Mouse (Mus musculus): Measurements from ENCODE around the gene Supt6. TPM values are rescaled to one million over a fixed set of nuclear protein-coding genes. Genes with fewer than 3 reads are reported as not detected.

Gene Supt6
- total and polyA plus RNA-seq, 3 experiments, result 39.6 to 93.2 (median 59.8) TPM

- Histone ChIP-seq H3K4me3 (ENCODE audit: control insufficient read depth in 1 of 2, insufficient read depth in 1 of 2, low read depth in 2 of 2, low read length in 2 of 2) (peak overlapping the region; percentile 62 to 72), H3K9me3 (replicated peaks; ENCODE audit: insufficient read depth, low read length) (no peaks in the 10 kb centered on the region), H3K27me3 (ENCODE audit: control insufficient read depth in 1 of 2, insufficient read depth in 2 of 2, low read length in 2 of 2) (no peaks in the 10 kb centered on the region), H3K4me1 (ENCODE audit: control insufficient read depth in 1 of 2, insufficient read depth in 2 of 2, low read length in 2 of 2) (peaks cover 4 to 16% of the 10 kb centered on the region in 2 experiments; a peak in 3 of 4 replicates), H3K27ac (ENCODE audit: control insufficient read depth, low read depth, low read length) (peak overlapping the region; percentile 89), H3K9ac (ENCODE audit: control insufficient read depth, low read depth, low read length, poor library complexity, severe bottlenecking) (peak overlapping the region; percentile 91), H3K36me3 (ENCODE audit: control insufficient read depth in 1 of 2, insufficient read depth in 2 of 2, low read length in 2 of 2) (peaks cover 12 to 34% of the 10 kb centered on the region in 2 experiments), H3K79me2 (ENCODE audit: control insufficient read depth, insufficient read depth, low read length, poor library complexity) (peaks cover 32% of the 10 kb centered on the region)
- DNase-seq (ENCODE audit: low read depth, low spot score), result peak; percentile 52
- TF ChIP-seq ZMIZ1 (IDR thresholded peaks at IDR 0.05; ENCODE audit: low read depth, low read length) (0 out of 2 replicates have a peak, but pooled peaks have one; percentile 22), HCFC1 (IDR thresholded peaks at IDR 0.05; ENCODE audit: low read depth, low read length) (peak; percentile 38; the same call in 1 of the 2 replicates), ETS1 (IDR thresholded peaks at IDR 0.05; ENCODE audit: low read depth, low read length) (no peak), MAX (IDR thresholded peaks at IDR 0.05; ENCODE audit: low read length) (no peak), MXI1 (IDR thresholded peaks at IDR 0.05; ENCODE audit: low read depth, low read length) (0 out of 2 replicates have a peak, but pooled peaks have one; percentile 36), POLR2A (IDR thresholded peaks at IDR 0.05; ENCODE audit: control insufficient read depth in 1 of 2, insufficient read depth in 1 of 2, low read depth in 1 of 2, low read length in 2 of 2, poor library complexity in 1 of 2) (peak in 1 of 2 experiments; percentile 13; a peak in 3 of 4 replicates), SIN3A (IDR thresholded peaks at IDR 0.05; ENCODE audit: low read length) (peak; percentile 59; the same call in 1 of the 2 replicates)
Observed at GRCm38 (mm10) chr11:78181830-78182357, 63.9 kb downstream of the Supt6 start.

GRCm38 (mm10) chr11:78180081-78180761, 65.6 kb downstream of the Supt6 start:
- Histone ChIP-seq H3K79me2 (ENCODE audit: control insufficient read depth, insufficient read depth, low read length, poor library complexity) (peaks cover 32% of the 10 kb centered on the region), H3K9me3 (replicated peaks; ENCODE audit: insufficient read depth, low read length) (no peaks in the 10 kb centered on the region), H3K27me3 (ENCODE audit: control insufficient read depth in 1 of 2, insufficient read depth in 2 of 2, low read length in 2 of 2) (no peaks in the 10 kb centered on the region), H3K36me3 (ENCODE audit: control insufficient read depth in 1 of 2, insufficient read depth in 2 of 2, low read length in 2 of 2) (peaks cover 12 to 36% of the 10 kb centered on the region in 2 experiments), H3K9ac (ENCODE audit: control insufficient read depth, low read depth, low read length, poor library complexity, severe bottlenecking) (peak overlapping the region; percentile 89), H3K27ac (ENCODE audit: control insufficient read depth, low read depth, low read length) (peak overlapping the region; percentile 96), H3K4me1 (ENCODE audit: control insufficient read depth in 1 of 2, insufficient read depth in 2 of 2, low read length in 2 of 2) (peaks cover 4 to 16% of the 10 kb centered on the region in 2 experiments; a peak in 3 of 4 replicates), H3K4me3 (ENCODE audit: control insufficient read depth in 1 of 2, insufficient read depth in 1 of 2, low read depth in 2 of 2, low read length in 2 of 2) (peak overlapping the region in 1 of 2 experiments; percentile 81; a peak in 2 of 4 replicates)
- DNase-seq (ENCODE audit: low read depth, low spot score), result peak; percentile 74
- no peak for TF ChIP-seq RCOR1 (IDR thresholded peaks at IDR 0.05; ENCODE audit: low read depth, low read length)
- peak; percentile 13 to 25; a peak in 1 of 4 replicates for TF ChIP-seq POLR2A (IDR thresholded peaks at IDR 0.05; ENCODE audit: control insufficient read depth in 1 of 2, insufficient read depth in 1 of 2, low read depth in 1 of 2, low read length in 2 of 2, poor library complexity in 1 of 2)
- peak in 1 of 2 experiments; percentile 14; a peak in 1 of 4 replicates for TF ChIP-seq EP300 (IDR thresholded peaks at IDR 0.05; ENCODE audit: low read depth in 1 of 2, low read length in 2 of 2)
- TF ChIP-seq SMC3 (IDR thresholded peaks at IDR 0.05; ENCODE audit: low read depth, low read length), result peak; percentile 20; the same call in 1 of the 2 replicates
- TF ChIP-seq TAL1 (IDR thresholded peaks at IDR 0.05; ENCODE audit: low read length), result no peak
- 0 out of 2 replicates have a peak, but pooled peaks have one; percentile 24 for TF ChIP-seq NELFE (IDR thresholded peaks at IDR 0.05; ENCODE audit: low read depth, low read length)
- no peak for TF ChIP-seq ZC3H11A (IDR thresholded peaks at IDR 0.05; ENCODE audit: low read depth, low read length)
- no peak for TF ChIP-seq E2F4 (IDR thresholded peaks at IDR 0.05; ENCODE audit: borderline replicate concordance, low read depth, low read length)
- TF ChIP-seq POLR2AphosphoS2 (IDR thresholded peaks at IDR 0.05; ENCODE audit: low read length), result peak; percentile 21; the same call in 1 of the 2 replicates
- TF ChIP-seq CHD2 (IDR thresholded peaks at IDR 0.05; ENCODE audit: low read length), result peak; percentile 5
- TF ChIP-seq MEF2A (IDR thresholded peaks at IDR 0.05; ENCODE audit: extremely low read depth, insufficient replicate concordance, low read depth, low read length, poor library complexity, severe bottlenecking), result 0 out of 2 replicates have a peak, but pooled peaks have one; percentile 32
- TF ChIP-seq KAT2A (conservative IDR thresholded peaks at IDR 0.05; ENCODE audit: low read depth, low read length), result no peak
- peak; percentile 74 for TF ChIP-seq ZMIZ1 (IDR thresholded peaks at IDR 0.05; ENCODE audit: low read depth, low read length)
- no peak for TF ChIP-seq TBP (IDR thresholded peaks at IDR 0.05; ENCODE audit: low read depth, low read length)
- peak; percentile 57; the same call in 1 of the 2 replicates for TF ChIP-seq MYC (IDR thresholded peaks at IDR 0.05; ENCODE audit: low read depth, low read length)
- 0 out of 2 replicates have a peak, but pooled peaks have one; percentile 8 for TF ChIP-seq MYB (IDR thresholded peaks at IDR 0.05; ENCODE audit: low read depth, low read length)
- peak; percentile 30; the same call in 1 of the 2 replicates for TF ChIP-seq ETS1 (IDR thresholded peaks at IDR 0.05; ENCODE audit: low read depth, low read length)
